Mouse (Mus musculus) frontal cortex, adult 2 months (tissue): ENCODE data around the gene Efr3b. TPM values are rescaled to one million over a fixed set of nuclear protein-coding genes. Genes with fewer than 3 reads are reported as not detected.

Experiments used
- DNase-seq, 2 experiments: peaks; one replicate each; pipeline ENCODE4 v3.0.0; 2022; ENCODE audit warnings: low spot score in 1 of 2; ENCODE audit errors: extremely low spot score in 1 of 2
- polyA plus RNA-seq: library from polyadenylated mRNA; depleted of rRNA; stranded (reverse); fragments of >200 nt; gene quantifications from 2 replicates; pipeline ENCODE4 v1.2.3, GENCODE M21; 2012

Efr3b gene
- polyA plus RNA-seq, 1 experiment: 79.0 TPM

DNA sequence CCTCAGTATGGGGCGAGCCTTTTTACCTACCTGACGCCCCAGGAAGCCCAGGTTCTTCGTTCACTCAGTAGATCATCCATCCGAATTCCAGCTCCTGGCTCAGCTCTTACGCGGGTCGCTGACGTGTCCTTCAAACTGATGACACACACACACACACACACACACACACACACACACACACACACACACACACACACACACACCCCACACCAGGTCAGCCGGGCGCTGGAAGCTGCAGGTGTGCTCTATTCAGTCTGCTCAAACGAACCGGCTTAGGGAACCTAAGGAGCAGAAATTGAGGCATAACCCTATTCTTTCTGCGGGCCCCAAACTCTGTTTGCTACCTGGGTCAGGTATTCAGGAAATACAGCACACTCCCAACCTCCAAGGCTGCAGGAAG is 331 bp upstream of the Efr3b start:
- DNase-seq: no peak

DNA sequence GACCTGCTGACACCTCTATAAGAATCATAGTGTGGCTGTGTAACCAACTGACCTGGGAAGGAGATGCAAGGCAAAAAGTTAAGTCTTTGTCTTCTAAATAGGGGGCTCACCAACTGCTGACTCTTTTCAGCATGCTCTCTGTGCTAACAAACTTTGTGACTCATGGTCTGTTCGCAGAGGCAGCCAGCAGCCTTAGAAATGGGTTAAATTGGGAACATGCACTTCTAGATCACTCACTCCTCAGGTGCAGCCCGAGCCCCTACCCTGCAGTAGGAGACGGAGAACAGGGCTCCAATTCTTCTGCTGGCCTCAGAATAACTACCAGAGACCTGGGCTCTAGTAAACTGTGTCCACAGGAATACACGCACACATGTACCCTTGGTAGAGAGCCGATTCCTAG is 1.2 kb downstream of the Efr3b start:
- DNase-seq: peak in 1 of 2 experiments; percentile 45

GRCm38 (mm10) chr12:4036157-4036556 is 2.6 kb downstream of the Efr3b start:
- DNase-seq: no peak

GRCm38 (mm10) chr12:4029064-4029463 is 9.7 kb downstream of the Efr3b start:
- no peak for DNase-seq

GRCm38 (mm10) chr12:4028516-4028915 is 10.2 kb downstream of the Efr3b start:
- peak; percentile 64 to 73 for DNase-seq

DNA sequence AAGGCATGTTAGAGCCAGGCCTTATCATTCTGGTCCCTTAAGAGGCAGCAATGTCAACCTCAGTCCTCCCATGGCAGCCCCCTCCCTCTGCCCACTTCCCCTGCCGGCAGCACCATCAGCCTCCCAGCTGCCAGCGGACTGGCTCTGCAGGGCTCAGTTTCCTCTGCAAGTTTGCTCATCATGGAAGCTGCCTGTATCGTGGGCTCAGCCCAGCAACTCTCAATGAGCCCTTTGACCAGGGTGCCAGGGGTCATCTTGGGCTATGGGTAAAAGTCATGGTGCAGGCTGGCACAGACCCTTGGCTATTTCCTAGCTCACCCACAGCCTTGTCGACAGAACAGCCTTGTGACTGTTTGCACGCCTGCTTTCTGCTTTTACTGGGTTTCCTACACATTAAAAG is 14.4 kb downstream of the Efr3b start:
- DNase-seq: no peak

DNA sequence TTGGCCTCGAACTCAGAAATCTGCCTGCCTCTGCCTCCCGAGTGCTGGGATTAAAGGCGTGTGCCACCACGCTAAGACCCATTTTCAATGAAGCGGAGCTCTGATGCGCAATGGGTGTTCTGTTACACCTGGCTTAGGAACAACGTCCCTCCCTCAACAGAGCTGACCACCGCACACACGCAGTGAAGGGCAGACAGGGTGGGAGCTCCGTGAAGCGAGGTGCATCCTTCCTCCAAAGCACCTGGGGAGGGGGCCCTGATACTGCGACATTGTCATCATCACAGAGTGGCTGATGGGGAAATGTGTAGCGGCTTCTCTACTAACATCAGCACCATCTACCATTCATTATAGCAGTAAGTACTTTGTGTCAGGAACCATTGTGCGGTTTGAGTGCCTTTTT is 15.2 kb downstream of the Efr3b start:
- DNase-seq: no peak

- no peak for DNase-seq
These were observed 15.9 kb downstream of the Efr3b start for GRCm38 (mm10) chr12:4022845-4023244.

- DNase-seq: no peak
These were observed 18.2 kb downstream of the Efr3b start for GRCm38 (mm10) chr12:4020505-4020904.

DNA sequence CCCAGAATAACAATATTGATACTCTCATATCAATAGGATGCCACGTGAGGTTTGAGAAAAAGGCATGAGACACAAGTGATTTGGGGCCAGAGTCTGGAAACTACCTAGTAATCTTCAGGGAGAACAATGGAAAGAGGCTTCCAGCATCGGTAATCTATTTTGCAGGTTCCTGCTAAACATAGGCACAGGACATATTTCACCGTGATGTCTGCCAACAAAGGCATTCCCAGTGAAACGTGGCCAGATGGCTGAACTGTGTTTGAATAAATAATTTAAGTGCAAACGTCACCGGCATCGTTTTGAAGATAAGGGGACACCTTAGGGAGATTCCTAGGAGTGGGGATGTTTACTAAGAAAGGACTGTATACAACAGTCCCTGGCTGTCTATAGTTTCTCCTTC is 22.4 kb downstream of the Efr3b start:
- DNase-seq: no peak

- no peak for DNase-seq
These were observed 23.0 kb downstream of the Efr3b start for GRCm38 (mm10) chr12:4015741-4016140.

GRCm38 (mm10) chr12:4015255-4015654 is 23.5 kb downstream of the Efr3b start:
- no peak for DNase-seq

DNA sequence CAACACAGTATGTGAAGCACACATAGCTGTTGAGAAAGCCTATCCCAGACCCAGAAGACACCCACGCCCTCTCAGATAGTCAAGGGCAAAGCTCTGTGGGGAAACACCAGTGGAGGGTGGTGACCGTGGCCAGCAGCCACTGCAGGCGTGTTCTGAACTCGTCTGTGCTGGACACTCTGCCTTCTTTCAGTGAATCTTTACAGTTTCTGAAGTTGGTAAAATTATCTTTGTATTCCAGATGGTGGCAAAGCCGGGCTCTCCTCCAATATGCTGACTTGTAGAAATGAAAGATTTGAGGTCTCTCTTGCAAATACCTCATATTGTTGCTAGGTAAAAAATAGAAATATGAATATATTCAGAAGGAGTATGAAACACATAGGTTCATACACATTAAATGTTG is 27.0 kb downstream of the Efr3b start:
- DNase-seq: peak in 1 of 2 experiments; percentile 83

DNA sequence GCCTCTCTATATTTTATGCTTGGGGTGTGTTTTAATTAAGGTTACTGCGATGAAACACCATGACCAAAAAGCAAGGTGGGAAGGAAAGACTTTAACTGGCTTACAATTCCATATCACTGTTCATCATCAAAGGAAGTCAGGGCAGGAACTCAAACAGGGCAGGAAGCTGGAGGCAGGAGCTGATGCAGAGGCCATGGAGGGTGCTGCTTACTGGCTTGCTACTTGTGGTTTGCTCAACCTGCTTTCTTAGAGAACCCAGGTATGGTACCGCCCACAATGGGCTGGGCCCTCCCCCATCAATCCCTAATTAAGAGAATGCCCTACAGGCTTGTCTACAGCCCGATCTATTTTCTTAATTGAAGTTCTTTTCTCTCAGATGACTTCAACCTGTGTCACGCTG is 27.4 kb downstream of the Efr3b start:
- no peak for DNase-seq

DNA sequence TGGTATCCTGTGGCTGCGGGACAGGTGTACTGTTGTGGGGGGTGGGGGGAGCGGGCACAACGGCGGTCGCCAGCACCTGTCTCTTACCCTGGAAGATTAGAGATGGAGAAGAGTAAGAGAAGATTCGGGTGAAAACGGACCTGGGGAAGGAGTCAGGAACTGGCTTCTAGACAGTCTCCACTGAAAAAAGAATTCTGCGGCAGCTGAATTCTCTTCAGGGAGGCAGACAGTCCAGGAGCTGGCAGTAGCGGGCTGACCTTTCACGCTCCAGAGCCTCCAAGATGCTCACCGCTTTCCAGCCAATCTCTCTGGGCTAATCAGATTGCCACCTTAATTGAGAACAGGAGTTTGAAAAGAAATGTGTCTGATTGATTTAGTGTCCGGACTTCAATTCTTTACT is 30.0 kb downstream of the Efr3b start:
- no peak for DNase-seq

- no peak for DNase-seq
These were observed 30.9 kb downstream of the Efr3b start for GRCm38 (mm10) chr12:4007766-4008165.

DNA sequence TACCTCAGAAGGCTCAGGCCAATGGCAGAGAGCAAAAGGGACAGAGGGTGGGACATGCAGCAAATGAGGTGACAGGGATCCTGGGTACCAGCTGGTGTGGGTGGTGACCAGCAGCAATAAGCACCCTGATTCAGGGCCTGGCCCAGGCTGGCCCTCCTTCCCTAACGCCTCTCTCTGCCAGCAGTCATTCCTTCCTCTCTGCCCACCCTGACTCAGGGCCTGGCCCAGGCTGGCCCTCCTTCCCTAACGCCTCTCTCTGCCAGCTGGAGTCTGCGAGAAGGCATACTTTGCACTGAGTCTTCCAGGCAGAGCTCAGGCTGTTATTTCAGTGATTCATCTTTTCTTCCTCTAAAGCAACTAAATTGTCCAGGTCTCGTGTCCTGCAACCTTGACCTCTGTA is 31.5 kb downstream of the Efr3b start:
- DNase-seq: peak in 1 of 2 experiments; percentile 54

GRCm38 (mm10) chr12:4006079-4006478 is 32.6 kb downstream of the Efr3b start:
- peak in 1 of 2 experiments; percentile 55 for DNase-seq

DNA sequence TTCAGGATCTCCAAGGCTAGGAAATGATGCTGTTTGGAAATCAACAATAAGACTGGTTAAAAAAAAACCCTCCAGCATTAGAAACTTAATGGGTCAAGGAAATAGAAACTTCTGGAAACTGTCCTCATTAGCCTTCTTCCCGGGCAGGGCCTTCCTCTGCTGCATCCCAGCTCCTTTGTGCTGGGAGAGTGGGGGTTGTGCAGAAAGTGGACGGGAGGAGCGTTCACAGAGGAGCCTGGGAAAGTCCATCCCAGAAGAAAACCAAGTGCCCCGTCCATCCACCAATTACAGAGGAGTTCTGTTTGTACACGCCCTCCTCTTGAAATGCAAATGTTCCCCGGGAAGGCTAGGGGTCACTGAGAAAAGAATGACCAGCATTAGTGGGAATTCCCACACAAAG is 34.1 kb downstream of the Efr3b start:
- DNase-seq: peak in 1 of 2 experiments; percentile 32

DNA sequence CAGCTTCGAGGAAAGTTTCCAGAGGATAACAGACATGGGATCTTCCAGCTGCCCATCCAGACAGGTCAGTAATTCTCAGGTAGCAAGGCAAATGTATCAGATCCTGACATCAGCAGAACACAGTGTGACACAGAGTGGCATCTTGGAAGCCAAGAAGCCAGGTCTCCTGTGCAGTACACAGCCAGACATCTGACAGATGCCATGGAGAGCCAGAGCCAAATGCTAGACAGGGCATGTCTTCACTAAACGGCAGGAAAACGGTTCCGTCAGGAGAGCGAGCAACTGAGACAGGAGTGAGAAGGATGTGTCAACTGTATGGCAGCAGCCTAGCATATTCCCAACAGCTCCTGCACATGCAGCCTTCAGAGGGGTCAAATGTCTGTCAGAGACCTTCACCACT is 38.3 kb downstream of the Efr3b start:
- no peak for DNase-seq

DNA sequence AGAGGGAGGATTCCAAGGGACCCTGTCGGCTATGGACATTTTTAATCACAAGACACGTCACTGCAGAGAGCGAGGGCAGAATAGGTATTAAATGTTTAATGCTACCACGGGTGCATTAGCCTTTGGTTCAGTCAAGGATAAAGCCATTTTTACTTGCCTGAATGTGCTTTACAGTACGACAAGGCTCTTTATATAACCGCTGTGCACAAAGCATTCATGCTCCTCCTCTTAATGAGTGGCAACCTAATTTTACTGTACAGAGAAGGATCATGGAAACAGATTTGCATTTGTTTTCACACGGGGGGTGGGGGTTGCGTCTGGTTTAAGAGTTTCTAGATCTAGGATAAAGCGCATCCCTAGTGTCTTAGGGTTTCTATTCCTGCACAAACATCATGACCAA is 42.0 kb downstream of the Efr3b start:
- DNase-seq: no peak

GRCm38 (mm10) chr12:3991047-3991446 is 47.7 kb downstream of the Efr3b start:
- no peak for DNase-seq

GRCm38 (mm10) chr12:3989943-3990342 is 48.8 kb downstream of the Efr3b start:
- no peak for DNase-seq
